Mouse (Mus musculus) cerebellum, adult (tissue): ENCODE data around the gene Ccdc180.

Experiments
- ATAC-seq: cut with Nextera tagmentation; 2 replicates; pipeline ENCODE4 v1.9.2; 2017; ENCODE audit warnings: mild to moderate bottlenecking, moderate library complexity, mixed read lengths; ENCODE audit not compliant: insufficient number of reproducible peaks, low FRiP score, low TSS enrichment

Gene Ccdc180

DNA sequence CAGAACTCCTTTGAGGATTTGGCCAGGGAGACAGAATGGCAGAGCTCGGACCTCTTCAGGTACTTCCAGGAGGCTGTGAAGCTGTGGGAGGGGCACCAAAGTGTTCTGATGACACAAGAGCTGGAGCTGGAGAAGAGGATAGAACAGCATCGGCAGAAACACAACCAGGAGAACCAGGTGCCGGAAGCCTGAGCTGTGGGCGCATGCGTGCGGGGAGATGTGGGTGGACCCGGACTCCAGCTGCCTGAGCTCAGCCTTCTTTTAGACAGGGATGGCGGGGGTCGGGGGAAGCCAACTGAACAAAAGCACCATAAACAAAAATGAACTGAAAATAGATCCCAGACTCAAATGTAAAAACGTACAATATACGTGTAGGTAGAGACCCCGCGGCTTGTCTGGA lies 19.2 kb downstream of the Ccdc180 start:
- no peak for ATAC-seq

DNA sequence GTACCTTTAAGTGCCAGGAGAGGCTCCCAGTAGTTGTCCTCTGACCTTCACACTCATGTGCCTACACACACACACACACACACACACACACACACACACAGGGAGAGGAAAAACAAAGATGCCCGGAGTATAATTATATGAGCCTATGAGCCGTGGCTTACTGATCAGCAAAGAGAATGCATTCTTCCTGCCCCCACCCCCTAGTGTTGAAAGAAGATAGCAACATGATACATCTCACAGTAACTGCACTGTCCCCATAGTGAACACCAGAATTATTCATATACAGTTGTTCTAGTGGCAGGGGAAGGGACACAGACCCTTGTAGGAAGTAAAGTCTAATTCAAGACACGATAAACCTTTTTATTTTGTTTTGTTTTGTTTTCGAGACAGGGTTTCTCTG lies 19.8 kb downstream of the Ccdc180 start:
- ATAC-seq, result no peak

DNA sequence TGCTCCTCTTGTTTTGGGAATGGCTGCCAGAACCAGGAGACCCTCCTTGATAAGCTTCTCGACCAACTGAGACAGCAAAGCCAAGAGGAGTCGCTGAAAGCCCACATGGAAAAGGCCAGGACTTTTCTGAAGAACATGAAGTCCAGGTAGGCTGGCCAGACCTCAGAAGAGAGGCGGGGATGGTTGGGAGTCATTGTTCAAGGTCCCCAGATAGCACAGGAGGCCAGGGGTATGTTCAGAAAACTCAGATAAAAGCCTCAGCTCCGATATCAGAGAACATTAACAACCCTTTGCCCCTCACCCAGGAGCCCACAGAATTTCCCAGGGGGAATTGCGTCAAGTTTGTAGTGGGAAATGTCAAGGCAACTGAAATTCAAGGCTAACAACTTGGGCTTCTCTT lies 21.2 kb downstream of the Ccdc180 start:
- ATAC-seq, result no peak

DNA sequence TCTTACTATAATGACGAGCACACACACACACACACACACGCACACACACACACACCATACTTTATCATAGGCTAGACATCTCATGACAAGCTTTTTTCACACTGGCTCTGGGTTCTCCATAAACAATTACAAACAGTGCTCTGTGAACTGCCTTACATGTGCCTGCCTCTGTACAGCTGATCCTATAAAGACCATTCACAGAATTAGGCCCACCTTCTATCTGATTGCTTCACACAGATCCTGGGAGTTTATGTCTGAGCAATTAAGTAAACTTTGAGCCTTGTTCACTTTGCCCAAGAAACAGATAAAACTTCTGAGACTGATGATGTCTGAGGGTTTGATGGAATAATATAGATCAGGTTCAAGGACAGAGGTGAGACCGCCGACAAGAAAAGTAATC lies 21.8 kb downstream of the Ccdc180 start:
- no peak for ATAC-seq

DNA sequence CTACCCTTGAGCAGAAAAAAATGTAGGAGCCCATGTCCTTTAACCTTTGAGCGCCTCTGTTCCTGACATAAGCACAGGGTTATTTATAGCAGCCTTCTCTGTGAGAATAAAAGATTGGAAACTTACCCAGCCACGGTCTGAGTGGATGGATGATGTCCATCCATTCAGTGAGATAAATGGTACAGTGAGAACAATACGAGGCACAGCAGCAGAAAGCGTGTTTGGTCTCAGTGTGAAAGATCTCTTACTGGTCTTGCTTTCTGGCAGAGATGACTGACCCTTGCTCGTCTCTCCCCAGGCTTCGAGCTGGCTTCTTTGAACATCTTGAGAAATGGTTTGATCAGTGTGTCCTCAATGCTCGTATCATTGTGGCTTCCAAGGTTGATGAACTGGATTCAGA lies 27.0 kb downstream of the Ccdc180 start:
- no peak for ATAC-seq

DNA sequence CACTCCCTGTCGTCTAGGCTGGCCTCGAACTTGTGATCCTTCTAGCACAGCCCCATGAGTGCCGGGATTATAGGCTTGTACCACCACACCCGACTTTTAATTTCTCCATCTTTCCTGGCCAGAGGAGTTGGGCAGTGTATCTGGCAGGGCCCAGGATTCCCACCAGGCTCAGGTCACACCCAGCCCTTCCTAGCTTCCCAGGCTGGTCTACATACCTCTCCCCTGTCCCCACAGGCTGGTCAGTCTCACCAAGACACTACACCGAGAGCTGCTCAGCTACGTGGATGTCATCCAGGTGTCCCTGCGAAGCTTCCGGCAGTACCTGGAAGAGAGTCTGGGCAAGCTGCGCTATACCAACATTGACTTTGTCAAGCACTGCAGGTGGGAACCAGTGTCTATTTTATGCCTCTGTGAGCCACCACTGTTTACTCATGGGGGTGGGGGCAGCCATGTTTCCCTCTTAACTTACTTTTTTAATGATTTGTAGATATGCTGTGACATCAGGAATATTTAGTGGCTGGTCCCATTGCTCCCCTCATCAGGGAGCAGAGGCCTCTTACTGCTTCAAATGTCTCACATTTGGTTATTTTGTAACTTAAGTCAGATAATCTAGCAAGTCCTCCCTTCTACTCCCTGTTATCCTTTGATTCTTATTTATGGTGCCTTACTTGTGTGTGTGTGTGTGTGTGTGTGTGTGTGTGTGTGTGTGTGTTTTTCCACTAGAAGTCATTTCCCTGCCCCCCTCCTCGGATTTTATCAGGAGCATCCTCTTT lies 31.7 kb downstream of the Ccdc180 start:
- no peak for ATAC-seq

DNA sequence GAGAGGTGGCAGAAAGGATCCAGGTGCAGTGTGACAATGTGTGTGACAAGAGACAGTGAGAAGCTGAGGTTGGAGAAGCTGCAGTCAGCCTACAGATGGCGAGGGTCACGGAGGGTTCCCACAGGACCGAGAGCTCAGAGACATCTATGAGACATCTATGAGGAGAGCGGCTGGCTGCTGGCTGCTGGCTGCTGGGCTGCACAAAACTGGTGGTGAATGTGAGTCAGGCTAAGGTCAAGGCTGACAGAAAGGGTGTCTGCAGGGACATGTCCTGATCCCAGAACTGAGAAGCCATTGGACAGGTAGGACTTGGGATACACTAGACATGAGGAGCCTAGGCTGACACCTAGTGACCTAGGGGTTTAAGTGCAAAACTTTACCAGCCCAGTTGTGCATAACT lies 33.9 kb downstream of the Ccdc180 start:
- no peak for ATAC-seq

DNA sequence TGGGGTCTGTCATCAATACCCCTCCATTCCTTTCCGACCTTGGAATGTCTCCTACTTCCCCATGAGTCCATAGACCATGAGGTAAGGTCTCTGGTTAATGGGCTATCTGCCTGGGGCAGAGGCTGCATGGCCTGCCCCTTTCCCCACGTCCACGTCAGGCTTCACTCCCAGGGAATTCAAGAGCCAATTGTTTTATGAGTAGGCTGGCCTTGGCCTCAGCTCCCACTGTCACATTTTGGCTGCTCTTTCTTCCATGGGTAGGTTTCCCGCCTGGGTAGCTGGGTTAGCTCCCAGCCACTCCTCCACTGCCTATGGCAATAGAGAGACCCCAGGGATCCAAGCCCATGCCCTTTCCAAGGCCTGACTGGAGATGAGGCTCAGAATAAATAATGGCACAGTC lies 38.5 kb downstream of the Ccdc180 start:
- no peak for ATAC-seq

DNA sequence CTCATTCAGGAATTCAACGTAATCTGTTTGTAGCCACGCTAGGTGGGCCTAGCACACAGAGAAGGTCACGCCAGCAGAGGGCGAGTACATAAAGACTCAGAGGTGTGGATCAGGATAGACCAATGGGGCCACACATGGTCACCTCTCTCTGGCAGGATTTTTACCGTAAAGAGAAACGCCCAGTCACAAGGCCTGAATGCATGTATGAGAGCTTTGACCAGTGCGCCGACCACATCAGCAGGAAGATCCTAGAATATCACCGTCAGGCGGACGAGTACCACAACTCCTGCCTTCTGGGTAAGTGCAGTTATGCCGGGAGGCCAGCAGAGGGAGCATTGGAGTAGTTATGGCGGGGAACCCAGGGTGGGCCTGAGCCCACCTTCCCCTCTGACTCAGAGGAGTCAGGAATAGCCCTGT lies 51.5 kb downstream of the Ccdc180 start:
- no peak for ATAC-seq

DNA sequence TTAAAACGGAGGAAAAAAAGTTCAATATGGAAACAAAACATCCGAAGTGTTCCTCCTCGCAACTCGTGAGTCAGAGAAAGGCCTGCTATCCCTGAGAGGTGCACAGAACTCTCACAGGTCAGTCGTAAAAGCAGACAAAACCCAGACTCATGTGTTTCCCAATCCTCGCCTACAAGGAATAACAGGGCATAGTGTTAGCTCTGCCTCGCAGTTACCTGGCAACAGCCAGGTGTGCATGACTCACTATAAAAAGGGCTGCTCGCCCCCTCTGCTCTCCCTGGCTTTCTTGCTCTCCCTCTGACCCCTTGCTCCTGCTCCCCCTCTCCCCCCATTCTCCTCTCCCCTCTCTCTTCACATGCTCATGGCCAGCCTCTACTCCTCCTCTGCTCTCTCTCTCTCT lies 57.6 kb downstream of the Ccdc180 start:
- no peak for ATAC-seq

DNA sequence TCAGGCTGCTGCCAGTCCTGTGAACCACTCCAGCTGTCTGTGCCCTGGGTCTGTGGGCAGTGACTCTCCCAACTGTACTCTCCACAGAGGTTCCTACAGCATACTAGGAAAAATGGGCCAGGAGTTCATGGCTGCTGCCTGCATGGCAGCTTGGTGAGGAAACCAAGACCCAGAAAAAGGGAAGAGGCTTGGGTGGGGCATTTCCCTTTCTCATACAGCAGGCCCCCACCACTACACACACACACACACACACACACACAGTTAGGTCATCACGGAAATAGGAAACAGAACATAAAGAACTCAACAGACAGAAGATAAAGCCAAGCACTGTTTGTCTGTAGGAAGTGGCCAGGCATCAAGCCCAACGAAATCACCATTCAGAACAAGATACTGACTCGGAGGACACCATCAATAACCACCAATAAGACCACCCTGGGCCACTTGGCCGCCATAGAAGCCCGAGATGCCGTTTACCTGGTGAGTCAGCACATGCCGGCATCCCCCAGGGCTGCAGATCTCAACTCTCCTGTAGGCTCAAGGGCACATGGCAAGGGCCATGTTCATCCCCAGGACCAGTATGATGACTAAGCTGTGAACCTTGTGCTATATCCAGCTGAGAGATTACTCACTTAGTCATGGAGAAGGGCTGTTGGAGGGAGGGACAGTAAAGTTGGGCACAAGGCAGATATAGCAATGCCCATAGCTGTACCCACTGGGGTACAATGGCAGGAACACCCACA lies 59.2 kb downstream of the Ccdc180 start:
- no peak for ATAC-seq

DNA sequence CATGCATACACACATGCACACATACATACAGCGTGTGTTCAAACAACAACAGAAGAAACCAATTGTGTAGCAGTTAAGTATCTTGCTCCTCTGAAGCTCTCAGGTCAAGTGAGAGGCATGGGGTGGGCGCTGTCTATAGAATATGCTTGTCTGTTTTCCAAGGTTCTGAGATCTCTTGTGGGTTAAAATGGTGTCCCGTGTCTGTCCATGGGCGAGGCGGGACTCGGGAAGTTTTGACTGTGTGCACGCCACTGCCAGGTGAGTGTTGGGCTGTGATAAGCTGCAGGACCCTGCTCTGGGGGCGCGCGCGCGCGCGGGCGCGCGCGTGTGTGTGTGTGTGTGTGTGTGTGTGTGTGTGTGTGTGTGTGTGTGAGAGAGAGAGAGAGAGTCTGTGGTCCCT lies 61.7 kb downstream of the Ccdc180 start:
- no peak for ATAC-seq

DNA sequence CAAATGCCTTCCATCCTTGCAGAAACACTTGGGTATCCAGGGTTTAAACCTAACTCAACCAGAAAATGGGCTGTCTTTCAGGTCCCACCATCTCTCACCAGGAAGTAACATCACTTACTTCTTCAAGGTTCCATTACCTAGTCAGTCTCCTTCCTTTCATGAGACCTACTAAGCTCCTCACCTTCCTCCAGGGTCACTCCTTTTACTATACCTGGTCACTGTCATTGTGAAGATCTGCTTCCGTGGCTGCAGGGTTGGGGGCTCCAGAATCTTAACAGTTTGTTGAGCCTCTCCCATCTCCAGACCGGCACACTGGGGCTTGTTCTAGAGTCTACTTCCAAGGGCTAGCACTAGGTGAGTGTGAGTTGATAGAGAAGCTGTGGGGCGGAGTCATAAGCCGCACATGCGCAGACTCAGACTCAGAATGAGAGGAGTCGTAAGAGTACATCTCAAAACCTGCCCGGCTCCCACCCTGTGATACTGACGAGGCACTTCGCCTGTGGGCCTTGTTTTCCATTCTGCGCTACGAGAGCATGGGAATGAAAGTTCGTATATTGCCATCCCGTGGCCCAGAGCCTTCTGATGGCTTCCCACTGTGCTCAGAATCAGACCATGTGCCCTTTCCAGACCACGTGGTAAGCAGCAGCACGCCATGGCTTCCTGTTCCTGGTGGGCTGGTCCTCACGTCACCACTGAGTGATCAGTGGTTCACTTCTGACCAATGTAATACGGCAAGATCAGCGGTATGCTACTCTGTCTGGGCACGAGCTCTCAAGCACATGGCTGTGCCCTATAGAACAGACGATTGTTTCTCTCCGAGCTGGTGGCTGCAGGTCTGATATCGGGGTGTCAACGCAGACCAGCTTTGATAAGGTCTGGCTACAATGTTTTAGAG lies 63.2 kb downstream of the Ccdc180 start:
- no peak for ATAC-seq

DNA sequence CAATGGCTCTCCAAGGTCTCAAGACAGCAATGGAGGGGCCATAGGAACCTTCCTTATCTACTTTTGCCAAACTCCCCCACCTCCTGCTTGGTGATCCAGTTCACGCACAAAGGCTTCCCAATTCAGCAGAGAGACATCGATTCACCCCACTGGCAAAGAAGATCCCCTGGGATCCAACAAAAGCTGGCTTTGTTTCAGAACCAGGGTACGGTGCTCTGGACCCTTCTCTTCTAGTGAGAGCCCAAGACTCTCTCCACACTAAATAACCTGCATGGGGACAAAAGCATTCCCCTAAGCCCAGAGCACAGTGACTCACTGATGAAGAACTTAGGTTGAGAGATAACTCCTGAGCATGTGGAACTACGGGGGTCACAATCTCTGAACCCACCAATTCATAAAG lies 65.1 kb downstream of the Ccdc180 start:
- ATAC-seq, result no peak

DNA sequence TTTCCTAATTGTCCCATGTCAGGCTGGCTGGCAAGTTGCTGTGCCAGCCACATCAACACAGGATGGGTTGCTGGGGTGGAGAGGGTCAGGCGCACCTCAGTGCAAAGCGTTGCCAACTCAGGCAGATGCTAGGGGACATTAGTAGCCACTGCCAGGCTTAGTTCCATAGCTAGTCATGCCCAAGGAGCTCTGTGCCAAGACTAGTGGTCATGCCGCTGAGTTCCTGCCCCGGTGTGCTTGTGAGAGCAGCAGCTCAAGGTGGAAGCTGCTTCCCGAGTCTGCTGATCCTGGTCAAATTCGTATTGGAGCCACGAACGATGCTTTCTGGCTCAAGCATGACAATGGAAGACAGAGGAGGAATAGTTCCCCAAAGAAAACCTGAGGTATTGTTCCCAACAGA lies 66.0 kb downstream of the Ccdc180 start:
- ATAC-seq, result no peak

DNA sequence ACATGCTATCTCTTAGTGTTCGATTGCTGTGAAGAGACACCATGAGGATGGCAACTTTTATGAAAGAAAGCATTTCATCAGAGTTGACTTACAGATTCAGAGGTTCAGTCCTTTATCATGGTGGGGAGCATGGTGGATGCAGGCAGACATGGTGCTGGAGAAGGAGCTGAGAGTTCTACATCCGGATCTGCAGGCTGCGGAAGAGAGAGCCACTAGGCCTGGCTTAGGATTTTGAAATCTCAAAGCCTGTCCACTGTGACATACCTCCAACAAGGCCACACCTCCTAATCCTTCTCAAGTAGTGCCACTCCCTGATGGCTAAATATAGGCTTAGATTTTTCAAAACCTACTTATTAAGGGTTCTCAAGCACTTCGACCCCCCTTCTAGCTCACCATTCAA lies 66.6 kb downstream of the Ccdc180 start:
- no peak for ATAC-seq

DNA sequence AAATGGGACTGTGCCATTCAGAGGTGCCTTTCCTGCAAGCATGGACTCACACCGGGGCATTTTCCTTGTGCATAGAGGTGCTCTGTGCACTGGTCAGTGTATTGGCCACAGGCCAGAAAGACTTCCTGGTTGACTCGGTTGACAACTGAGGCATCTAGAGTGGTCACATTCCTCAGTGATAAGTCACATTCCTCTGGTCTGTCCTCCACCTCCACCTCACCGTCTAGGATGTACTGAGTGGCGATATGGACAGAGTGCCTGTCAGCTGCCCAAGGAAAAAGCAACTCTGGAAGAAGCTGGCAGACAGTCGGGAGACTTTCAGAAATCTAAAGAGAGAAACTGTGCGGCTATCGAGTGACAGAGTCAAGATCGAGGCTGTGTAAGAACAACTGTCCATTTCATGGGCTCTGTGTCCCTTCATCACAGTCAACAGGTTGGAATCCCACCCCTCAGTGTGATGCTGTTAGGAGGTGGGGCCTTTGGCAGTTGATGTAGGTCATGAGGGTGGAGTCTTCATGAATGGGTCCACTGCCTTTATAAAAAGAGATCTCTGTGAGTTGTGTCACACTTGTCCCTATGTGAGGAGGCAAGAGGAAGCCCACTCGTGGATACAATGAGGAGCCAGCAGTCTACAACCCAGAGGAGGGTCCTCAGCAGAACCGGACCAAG lies 74.8 kb downstream of the Ccdc180 start, which contains the start of gene Tdrd7:
TSS of gene Tdrd7 (plus strand) at position 564 of the 669 bp plus-strand sequence.
- no peak for ATAC-seq

DNA sequence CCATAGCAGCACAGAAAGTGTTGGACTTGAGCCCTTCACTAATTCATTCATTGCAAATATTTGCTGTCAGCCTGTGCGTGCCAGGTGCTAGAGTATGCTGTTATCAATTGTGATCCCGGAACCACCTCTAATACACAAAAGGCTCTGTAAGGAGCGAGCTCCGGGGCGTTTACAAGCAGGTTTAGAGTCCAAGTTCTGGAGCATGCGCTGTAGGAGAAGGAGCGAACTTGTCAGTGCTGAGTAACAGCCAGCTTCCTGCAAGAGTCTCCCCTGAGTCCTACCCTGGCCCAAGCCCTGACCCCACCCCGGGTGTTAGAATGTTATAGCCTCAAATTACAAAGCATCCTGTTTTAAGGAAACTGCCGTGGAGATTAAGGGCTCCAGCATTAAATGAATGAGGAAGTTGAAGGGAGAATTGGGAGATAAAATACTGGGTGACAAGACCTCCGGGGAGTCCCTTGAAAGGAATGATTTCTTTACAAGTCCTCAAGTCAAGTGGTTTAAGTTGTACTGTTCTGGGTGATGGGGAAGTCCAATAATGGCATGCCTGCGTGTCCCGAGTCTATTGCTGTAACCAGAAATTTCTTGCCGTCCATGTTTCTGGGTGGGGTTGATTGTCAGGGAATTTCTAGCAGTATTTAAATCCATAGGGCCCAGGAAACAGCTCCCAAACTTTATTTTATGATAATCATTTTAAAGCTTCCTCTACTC lies 75.8 kb downstream of the Ccdc180 start:
- no peak for ATAC-seq

DNA sequence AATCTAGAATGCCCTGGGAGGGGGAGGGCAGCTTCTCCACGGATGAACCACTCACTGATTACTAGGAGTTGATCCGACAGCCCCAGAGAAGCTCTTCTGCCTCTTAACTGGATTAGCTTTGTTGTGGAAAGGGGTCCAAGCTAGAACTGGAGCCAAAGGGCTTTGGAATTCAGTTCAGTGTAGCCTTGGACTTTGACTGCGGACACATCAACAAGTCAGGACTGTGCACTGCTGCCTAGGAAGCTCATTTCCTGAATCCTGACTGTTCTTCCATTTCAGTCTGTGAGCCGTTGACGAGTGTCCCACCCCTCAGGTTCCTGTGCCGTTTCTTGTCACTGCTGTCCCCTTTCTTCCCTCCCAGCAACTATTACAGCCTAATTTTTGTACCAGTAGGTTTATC lies 76.6 kb downstream of the Ccdc180 start:
- no peak for ATAC-seq
